Mouse (Mus musculus) embryo, embryonic 11.5 days (tissue): ENCODE measurements around the gene Elmo3.
"Not testable (repeated sequence)": the region's sequence is repeated elsewhere in the genome, so short reads cannot be mapped to it uniquely, and the experiment has no call there.

Experiments
- DNase-seq: peaks from one replicate; pipeline ENCODE4 v3.0.0-alpha.2; 2012; ENCODE audit warnings: low read depth, low spot score

The Elmo3 gene

GRCm38 (mm10) chr8:105276292-105277120 lies 28.9 kb upstream of the Elmo3 start:
- DNase-seq, result no peak

GRCm38 (mm10) chr8:105278911-105279334 lies 26.5 kb upstream of the Elmo3 start:
- no peak for DNase-seq

GRCm38 (mm10) chr8:105280567-105280966 lies 24.8 kb upstream of the Elmo3 start:
- DNase-seq, result no peak

- no peak for DNase-seq
Observed at GRCm38 (mm10) chr8:105281821-105282220, 23.6 kb upstream of the Elmo3 start.

GRCm38 (mm10) chr8:105282239-105282638 lies 23.2 kb upstream of the Elmo3 start:
- no peak for DNase-seq

GRCm38 (mm10) chr8:105283074-105283473 lies 22.3 kb upstream of the Elmo3 start:
- no peak for DNase-seq

- DNase-seq, result no peak
Observed at GRCm38 (mm10) chr8:105285514-105285913, 19.9 kb upstream of the Elmo3 start.

GRCm38 (mm10) chr8:105286907-105287306 lies 18.5 kb upstream of the Elmo3 start:
- DNase-seq, result no peak

- no peak for DNase-seq
Observed at GRCm38 (mm10) chr8:105288231-105288630, 17.2 kb upstream of the Elmo3 start.

GRCm38 (mm10) chr8:105288958-105289732 lies 16.3 kb upstream of the Elmo3 start:
- peak; percentile 95 for DNase-seq

GRCm38 (mm10) chr8:105289805-105290460 lies 15.5 kb upstream of the Elmo3 start, which contains the start of gene 4931428F04Rik:
TSS of gene 4931428F04Rik (minus strand) at chr8:105289864.
- no peak for DNase-seq

GRCm38 (mm10) chr8:105290554-105291314 lies 14.7 kb upstream of the Elmo3 start:
- DNase-seq, result peak; percentile 87

- DNase-seq, result not testable (repeated sequence)
Observed at GRCm38 (mm10) chr8:105291364-105291763, 14.0 kb upstream of the Elmo3 start.

GRCm38 (mm10) chr8:105291802-105292201 lies 13.6 kb upstream of the Elmo3 start:
- DNase-seq, result not testable (repeated sequence)

GRCm38 (mm10) chr8:105292471-105292870 lies 12.9 kb upstream of the Elmo3 start:
- DNase-seq, result no peak

GRCm38 (mm10) chr8:105293405-105293804 lies 12.0 kb upstream of the Elmo3 start:
- DNase-seq, result no peak

- no peak for DNase-seq
Observed at GRCm38 (mm10) chr8:105294776-105295175, 10.6 kb upstream of the Elmo3 start.

- DNase-seq, result no peak
Observed at GRCm38 (mm10) chr8:105295256-105295655, 10.1 kb upstream of the Elmo3 start.

GRCm38 (mm10) chr8:105295895-105296573 lies 9.4 kb upstream of the Elmo3 start, which contains the start of gene Exoc3l:
TSS of gene Exoc3l (minus strand) at chr8:105296101.
- DNase-seq, result no peak

GRCm38 (mm10) chr8:105297511-105298192 lies 7.7 kb upstream of the Elmo3 start, which contains the start of gene E2f4:
TSS of gene E2f4 (plus strand) at chr8:105297663.
- peak; percentile 81 for DNase-seq
